Mouse (Mus musculus): ENCODE measurements around the gene C7.
"Not testable (repeated sequence)": the region's sequence is repeated elsewhere in the genome, so short reads cannot be mapped to it uniquely, and the experiment has no call there.

The C7 gene

DNA sequence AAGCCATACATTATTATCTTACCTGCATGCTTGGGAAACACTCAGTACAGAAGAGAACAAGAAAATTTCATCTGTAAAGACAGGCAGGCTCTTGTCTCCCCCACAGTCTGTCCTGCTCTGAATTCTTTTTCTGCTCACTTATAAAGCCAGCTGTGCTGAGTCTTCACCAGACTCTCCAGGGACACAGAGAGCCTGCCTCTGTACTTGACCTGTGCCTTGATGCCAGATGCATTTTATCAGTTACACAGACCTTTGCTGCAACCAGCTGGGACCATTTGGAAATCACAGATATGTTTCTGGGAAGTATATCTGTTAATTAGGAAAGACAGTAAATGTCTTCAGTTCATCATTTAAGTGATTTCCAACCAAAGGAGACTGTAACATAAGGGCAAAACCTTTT lies at the start of gene C7:
TSS of gene C7 (minus strand) at position 106 of the 400 bp plus-strand sequence.
- no peak for DNase-seq (ENCODE audit: low spot score in 2 of 2)

DNA sequence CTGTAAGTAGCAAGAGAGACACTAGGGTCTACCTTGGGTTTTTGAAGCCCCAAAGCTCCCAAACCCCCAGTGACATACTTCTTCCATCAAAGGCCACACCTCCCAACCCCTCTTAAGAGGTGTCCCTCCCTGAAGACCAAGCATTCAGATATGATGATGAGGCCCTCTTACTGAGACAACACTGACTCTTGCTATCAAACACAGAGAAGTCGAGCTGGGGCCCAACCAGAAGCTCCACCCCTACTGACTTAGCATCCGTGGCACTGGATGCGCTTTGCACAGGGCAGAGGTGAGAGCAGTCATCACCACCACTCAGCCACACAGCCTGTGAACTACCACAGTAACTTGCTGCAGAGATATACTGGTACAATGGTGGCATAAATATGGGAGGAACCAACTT lies 49.1 kb upstream of the C7 start:
- DNase-seq (ENCODE audit: low spot score in 2 of 2): no peak

- DNase-seq (ENCODE audit: low spot score in 2 of 2): no peak
These were observed 45.1 kb upstream of the C7 start for GRCm38 (mm10) chr15:5108655-5109040.

- peak; percentile 45 to 69 for DNase-seq (ENCODE audit: low spot score in 2 of 2)
These were observed 44.4 kb upstream of the C7 start, which contains the start of gene Card6 for GRCm38 (mm10) chr15:5107686-5108654. Card6 (minus strand) TSS chr15:5108539.

DNA sequence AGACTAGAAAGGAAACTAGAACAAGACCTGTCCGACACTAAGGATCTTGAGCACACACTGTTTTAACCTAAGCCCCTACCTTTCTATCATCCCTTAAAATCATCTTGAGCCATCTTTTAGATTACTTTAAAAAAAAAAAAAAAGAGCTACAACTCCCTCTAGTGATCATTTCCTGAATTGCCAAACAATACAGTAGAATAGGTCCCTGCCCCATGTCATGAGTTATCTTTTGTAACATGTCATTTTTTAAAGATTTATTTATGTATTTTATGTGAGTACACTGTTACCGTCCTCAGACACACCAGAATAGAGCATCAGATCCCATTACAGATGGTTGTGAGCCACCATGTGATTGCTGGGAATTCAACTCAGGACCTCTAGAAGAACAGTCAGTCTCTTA lies 42.8 kb upstream of the C7 start:
- peak in 1 of 2 experiments; percentile 27 for DNase-seq (ENCODE audit: low spot score in 2 of 2)

- no peak for DNase-seq (ENCODE audit: low spot score in 2 of 2)
These were observed 42.4 kb upstream of the C7 start for GRCm38 (mm10) chr15:5105891-5106290.

DNA sequence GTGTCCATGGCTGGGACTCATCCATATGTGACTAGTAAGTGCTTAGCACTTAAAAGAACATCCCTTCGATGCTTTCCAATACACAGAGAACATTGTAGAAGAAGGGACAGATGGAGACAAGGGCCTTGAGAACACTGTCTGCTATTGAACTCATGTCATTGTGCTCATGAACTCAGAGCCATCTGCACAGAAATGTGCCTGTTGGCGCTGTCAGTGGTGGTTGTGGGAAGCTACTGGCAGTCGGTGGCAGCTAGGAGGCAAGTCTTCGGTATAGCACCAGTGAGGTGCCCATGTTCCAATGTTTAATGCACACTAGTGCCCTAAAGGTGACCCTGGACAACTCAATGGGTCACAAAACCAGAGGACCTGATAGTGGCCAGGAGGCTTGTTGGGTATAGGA lies 38.8 kb upstream of the C7 start:
- DNase-seq (ENCODE audit: low spot score in 2 of 2): no peak

DNA sequence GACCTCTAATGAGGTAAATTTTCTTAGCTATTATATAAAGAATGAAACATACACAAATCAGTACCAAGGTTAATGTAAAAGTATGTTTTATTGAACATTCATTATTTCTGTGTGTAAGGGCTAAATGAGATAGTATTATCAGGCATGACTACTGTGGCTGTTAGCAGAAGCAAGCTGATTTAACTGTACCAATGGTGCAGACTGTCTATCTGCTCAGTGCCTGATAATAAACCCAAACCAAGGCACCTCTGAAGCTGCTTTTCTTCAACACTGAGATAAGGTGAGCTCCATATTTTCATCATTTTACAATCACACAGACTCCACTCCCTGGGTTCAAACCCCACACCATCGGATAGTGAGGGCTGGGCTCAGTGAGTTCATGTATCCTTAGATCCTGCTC lies 33.8 kb upstream of the C7 start:
- DNase-seq (ENCODE audit: low spot score in 2 of 2): no peak

- DNase-seq (ENCODE audit: low spot score in 2 of 2): no peak
These were observed 32.2 kb upstream of the C7 start for GRCm38 (mm10) chr15:5095534-5096301.

DNA sequence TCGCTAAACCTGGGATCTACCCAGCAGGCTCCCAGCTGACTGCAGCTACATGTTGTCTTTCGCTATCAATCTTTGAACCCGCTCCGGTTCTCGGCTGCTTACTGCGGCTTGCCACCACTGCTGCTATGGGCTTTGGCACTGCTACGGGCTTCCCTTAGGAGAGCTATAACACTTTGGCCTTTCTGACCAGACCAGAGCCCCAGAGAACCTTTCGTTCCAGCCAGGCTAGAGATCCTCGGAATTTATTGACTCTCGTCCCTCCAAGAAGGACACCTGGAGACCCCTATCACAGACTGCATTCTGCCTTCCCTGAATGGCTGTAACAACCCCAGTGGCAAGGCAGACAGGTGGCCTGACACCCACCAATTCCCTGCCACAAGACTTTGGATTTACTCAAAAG lies 26.6 kb upstream of the C7 start:
- DNase-seq (ENCODE audit: low spot score in 2 of 2): no peak

- no peak for DNase-seq (ENCODE audit: low spot score in 2 of 2)
These were observed 25.5 kb upstream of the C7 start for GRCm38 (mm10) chr15:5088850-5089608.

GRCm38 (mm10) chr15:5086162-5086561 lies 22.6 kb upstream of the C7 start:
- peak in 1 of 2 experiments; percentile 15 for DNase-seq (ENCODE audit: low spot score in 2 of 2)

GRCm38 (mm10) chr15:5081235-5081634 lies 17.7 kb upstream of the C7 start:
- DNase-seq (ENCODE audit: low spot score in 2 of 2): no peak

DNA sequence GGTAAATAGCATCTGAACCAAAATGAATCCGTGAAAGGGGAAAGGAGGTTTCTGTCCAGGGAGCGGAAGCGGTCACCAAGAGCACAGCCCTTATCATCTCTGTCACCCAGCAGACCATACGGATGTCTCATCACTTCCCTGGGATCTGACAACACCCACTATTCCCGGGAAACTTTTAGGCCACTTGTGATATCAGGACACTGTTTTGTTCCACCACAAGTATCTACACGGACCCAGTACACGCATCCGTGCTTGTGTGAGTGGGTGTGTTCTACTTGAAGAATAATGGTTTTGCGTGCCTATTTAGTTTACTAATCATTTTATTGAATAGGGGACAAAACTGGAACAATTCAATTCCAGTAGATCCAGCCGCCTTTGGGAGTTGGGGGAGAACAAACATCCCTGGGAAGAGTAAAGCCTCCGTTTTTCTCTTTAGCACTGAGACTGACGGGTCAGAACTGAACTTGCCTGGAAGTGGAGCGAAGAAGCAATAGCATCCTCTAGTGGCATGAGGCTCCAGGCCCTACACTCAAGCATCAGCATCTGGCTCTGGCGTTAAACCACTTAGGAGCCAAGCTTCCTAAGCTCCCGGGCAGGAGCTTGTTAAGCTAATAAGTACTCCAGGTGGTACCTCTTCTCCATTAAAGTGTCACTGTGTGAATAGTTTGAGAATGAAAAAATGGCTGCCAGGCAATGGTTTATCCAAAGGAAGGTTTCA lies 5.4 kb upstream of the C7 start:
- no peak for DNase-seq (ENCODE audit: low spot score in 2 of 2)

- no peak for DNase-seq (ENCODE audit: low spot score in 2 of 2)
These were observed 17.8 kb downstream of the C7 start for GRCm38 (mm10) chr15:5045560-5046284.

GRCm38 (mm10) chr15:5029256-5029655 lies 34.3 kb downstream of the C7 start:
- DNase-seq (ENCODE audit: low spot score in 2 of 2): no peak

DNA sequence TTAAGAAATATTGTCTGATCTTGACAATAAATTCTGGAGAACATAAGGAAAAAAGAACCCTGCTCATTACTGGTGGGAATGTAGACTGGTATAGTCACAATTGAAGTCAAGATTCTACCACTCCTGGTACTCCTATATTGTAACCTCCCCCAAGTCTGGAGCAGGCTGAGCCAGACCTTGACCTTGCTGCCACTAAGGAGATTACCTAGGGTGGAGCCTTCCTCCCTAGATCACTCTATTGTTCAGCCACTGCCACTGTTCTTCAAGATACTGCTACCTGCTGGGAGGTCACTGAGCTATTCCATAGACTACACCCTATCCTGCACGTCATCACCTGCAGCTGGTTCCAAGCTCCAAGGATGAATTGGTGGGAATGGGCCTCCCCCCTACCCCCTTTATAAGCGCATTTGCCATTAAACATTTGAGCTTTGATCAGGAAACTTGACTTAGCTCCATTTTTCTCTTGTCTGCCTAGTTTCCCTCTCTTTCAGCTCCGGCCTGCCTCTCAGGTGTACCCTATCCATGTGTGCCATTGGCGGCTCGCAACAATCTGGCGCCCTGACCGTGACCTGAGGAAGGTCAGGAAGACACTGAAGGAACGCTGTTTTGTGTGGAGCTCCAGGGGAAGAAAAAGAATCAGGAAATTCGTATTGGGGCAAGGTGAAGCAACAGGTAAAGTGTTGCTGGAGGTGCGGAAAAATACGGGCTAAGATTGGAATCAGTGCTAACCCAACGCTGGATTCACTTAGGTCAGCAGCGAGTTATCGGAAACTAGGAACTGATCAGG lies 39.9 kb downstream of the C7 start:
- not testable (repeated sequence) for DNase-seq (ENCODE audit: low spot score in 2 of 2)

- no peak for DNase-seq (ENCODE audit: low spot score in 2 of 2)
These were observed 53.9 kb downstream of the C7 start for GRCm38 (mm10) chr15:5009644-5010107.

GRCm38 (mm10) chr15:5003503-5004196 lies 59.9 kb downstream of the C7 start:
- DNase-seq (ENCODE audit: low spot score in 2 of 2): no peak
